In genomic region chr12:113355132-113355531, GRCm38 (mm10) we compare ENCODE assay signal across 25 mouse cellular contexts.
DNase-seq lines count a peak whose midpoint lies in the region; ATAC-seq lines count a peak whose summit lies in the region.
"Had no signal": no experiment of that assay in that cellular context is flagged by ENCODE, and none has a peak within 500 bp of the region (broad histone marks: within the 10 kb centered on the region; RNA-seq: fewer than 3 reads in every experiment).

No protein-coding gene starts in this region.

- no peaks in the 10 kb centered on the region for H3K27me3 ChIP-seq in limb, embryonic 13.5 days
- H3K27me3 ChIP-seq: embryonic facial prominence, embryonic 13.5 days; heart, embryonic 12.5 days; kidney, embryonic 15.5 days; lung, embryonic 15.5 days had no signal

- no peaks in the 10 kb centered on the region for H3K36me3 ChIP-seq in limb, embryonic 13.5 days
- H3K36me3 ChIP-seq: embryonic facial prominence, embryonic 13.5 days; heart, embryonic 12.5 days; kidney, embryonic 15.5 days; lung, embryonic 15.5 days had no signal

- no peak overlapping the region for H3K27ac ChIP-seq in limb, embryonic 13.5 days
- H3K27ac ChIP-seq: embryonic facial prominence, embryonic 13.5 days; kidney, embryonic 15.5 days; liver, embryonic 14.5 days; lung, embryonic 15.5 days had no signal

- peak; percentile 59; the same call in 1 of the 2 replicates for ATAC-seq in limb, embryonic 13.5 days (ENCODE audit: low FRiP score, low read depth)
- ATAC-seq: forebrain, embryonic 14.5 days had no signal

- H3K4me2 ChIP-seq in limb, embryonic 13.5 days (replicated peaks) = no peak overlapping the region
- H3K4me2 ChIP-seq: embryonic facial prominence, embryonic 13.5 days; heart, embryonic 12.5 days; kidney, embryonic 15.5 days; lung, embryonic 15.5 days had no signal

- H3K9ac ChIP-seq in limb, embryonic 13.5 days = no peak overlapping the region
- H3K9ac ChIP-seq: embryonic facial prominence, embryonic 13.5 days; heart, embryonic 12.5 days; kidney, embryonic 15.5 days; liver, embryonic 14.5 days; lung, embryonic 15.5 days had no signal

- H3K4me1 ChIP-seq in limb, embryonic 13.5 days = peaks cover 10% of the 10 kb centered on the region; the same call in 1 of the 2 replicates
- H3K4me1 ChIP-seq: embryonic facial prominence, embryonic 13.5 days; heart, embryonic 12.5 days; kidney, embryonic 15.5 days; lung, embryonic 15.5 days; megakaryocyte, embryonic 14.5 days had no signal

- no peaks in the 10 kb centered on the region for H3K9me3 ChIP-seq in limb, embryonic 13.5 days
- H3K9me3 ChIP-seq: embryonic facial prominence, embryonic 13.5 days; heart, embryonic 12.5 days; kidney, embryonic 15.5 days; lung, embryonic 15.5 days; megakaryocyte, embryonic 14.5 days had no signal

- DNase-seq in kidney, adult 18-20 months = peak; percentile 0
- DNase-seq in kidney, adult 11 months = no peak
- DNase-seq in forelimb bud, embryonic 11.5 days (ENCODE audit: low read depth, low spot score) = peak; percentile 68
- DNase-seq in frontal cortex, postnatal 36 days (ENCODE audit: low spot score in 2 of 2) = no peak
- no peak for DNase-seq in Muller cell, postnatal 12 days (ENCODE audit: inconsistent ontology term)
- no peak for DNase-seq in left cerebral cortex, postnatal 25 days (ENCODE audit: low spot score in 2 of 2)
- DNase-seq: adrenal gland, postnatal 25 days; cerebellum, adult 9-10 months; gastrocnemius, postnatal 25 days; heart, adult 18-20 months; heart, postnatal 10 days; kidney, postnatal 4 days; left cerebral cortex, postnatal 4 days; lung, postnatal 36 days; midbrain, embryonic 14.5 days; thymus, postnatal 14 days had no signal

- intact Hi-C loops in left cerebral cortex, postnatal 25 days (cut with DNase I) = no loop called here

- WGBS in limb, embryonic 13.5 days = 19% methylated on average over 2 of the region's 2 CpGs

- H3K4me3 ChIP-seq in limb, embryonic 13.5 days = no peak overlapping the region
- H3K4me3 ChIP-seq: embryonic facial prominence, embryonic 13.5 days; erythroblast, embryonic 14.5 days; heart, embryonic 12.5 days; kidney, embryonic 15.5 days; lung, embryonic 15.5 days; megakaryocyte, embryonic 14.5 days had no signal

Comparison
In these comparisons a context has a peak if more than half of its experiments do, and no peak if none do; other contexts are left out.
1. DNase-seq: peak in kidney, adult 18-20 months (single experiment) and forelimb bud, embryonic 11.5 days (single experiment); none in kidney, adult 11 months (single experiment), frontal cortex, postnatal 36 days (0 of 2), Muller cell, postnatal 12 days (single experiment) and left cerebral cortex, postnatal 25 days (0 of 2).